Mouse (Mus musculus) liver, postnatal 0 days (tissue): ENCODE data around the gene Ubxn7.

ENCODE experiments used
- CTCF ChIP-seq: sonication (generic); IDR thresholded peaks from 2 replicates; pipeline ENCODE4 v1.5.1; 2016; ENCODE audit warnings: antibody characterized with exemption, low read depth
- EP300 ChIP-seq: IDR thresholded peaks from 2 replicates; pipeline ENCODE4 v1.6.1; 2016; ENCODE audit warnings: antibody characterized with exemption, low read depth, mild to moderate bottlenecking

DNA sequence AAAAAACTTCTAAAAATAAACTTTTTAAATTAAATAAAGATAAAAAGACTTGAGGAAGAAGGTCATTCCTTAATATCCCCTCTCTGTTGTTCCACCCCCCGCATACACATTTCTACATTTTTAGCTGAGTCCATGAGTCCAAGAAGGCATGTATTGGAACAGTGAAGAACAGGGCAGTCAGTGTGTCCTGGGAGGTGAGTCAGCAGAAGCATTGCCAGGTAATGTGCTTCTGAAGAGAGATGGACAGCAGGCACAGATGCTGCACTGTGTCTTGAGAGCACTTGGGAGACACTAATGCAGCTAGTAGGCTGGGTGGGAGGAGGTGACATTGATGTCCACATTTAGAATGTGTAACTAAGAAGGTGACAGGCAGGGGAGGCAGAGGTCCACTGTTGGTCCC is 105.2 kb downstream of the Ubxn7 start:
- TF ChIP-seq CTCF (no peak), EP300 (no peak)
